Mouse (Mus musculus): ENCODE measurements around the gene Lmcd1.

Lmcd1 gene

DNA sequence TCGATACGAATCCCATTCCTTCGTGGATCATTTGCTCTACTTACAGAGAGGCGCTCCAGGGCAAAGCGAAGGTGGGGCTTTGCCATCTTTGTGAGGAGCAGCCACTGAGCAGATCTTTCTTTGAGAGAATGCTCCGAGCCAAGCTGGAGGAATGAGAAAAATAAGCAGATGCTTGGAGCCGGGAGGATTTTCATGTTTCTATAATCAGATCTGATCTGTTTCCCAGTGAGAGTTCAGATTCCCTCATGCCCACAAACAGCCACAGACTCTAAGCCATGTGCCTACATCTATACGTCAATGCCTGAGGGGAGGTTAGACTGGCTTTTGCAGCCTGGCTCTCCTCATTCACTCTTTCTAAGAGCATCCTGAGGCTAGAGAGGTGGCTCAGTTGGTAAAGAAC, 87.1 kb downstream of the Lmcd1 start:
- DNase-seq (ENCODE audit: low spot score): peak; percentile 12

DNA sequence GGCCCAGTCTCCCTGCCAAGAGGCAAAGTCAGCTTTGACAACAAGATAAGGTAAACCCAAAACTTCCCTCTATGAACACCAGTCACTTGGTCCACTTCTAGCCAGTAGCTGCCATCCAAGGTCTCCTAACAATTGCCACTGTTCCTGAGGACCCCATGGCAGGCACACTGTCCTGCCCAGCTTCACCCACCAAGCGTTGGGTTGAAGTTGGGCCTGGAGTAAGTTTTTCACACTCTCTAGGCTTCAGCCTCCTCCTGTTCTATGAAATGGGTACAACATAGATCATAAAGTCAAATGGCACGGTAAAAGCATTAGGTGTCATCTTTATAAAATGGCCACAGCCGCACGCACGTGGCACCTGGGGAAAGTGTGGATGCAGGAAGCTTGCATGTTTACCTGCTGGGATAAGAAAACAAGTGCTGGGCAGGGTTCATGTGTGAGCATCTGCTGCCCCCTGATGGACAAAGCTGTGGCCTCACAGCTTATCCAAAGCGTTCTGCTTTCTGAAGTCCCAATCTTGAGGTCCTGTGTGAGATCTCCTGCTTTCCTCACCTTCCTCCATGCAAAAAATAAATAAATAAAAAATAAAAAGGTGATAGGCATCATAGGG, 88.9 kb downstream of the Lmcd1 start:
- peak; percentile 61 for DNase-seq (ENCODE audit: low spot score)

DNA sequence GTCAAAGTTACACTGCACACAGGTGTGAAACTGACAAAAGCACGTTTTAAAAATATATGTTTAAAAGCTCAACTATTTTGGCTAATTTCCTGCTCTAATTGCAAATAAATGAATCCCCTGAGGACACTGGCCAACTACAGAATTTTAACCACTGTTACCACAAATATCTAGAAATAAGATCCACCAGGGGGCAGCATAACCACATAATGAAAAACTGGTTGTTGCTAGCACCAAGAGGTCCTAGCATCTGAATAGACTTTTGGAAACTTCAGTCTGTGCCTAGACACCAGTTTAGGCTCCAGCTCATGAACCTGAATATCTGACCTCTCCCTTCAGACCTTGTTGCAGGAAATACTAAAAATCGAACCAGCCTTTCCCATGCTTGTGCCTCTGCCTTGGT, 91.0 kb downstream of the Lmcd1 start:
- DNase-seq (ENCODE audit: low spot score): peak; percentile 63

DNA sequence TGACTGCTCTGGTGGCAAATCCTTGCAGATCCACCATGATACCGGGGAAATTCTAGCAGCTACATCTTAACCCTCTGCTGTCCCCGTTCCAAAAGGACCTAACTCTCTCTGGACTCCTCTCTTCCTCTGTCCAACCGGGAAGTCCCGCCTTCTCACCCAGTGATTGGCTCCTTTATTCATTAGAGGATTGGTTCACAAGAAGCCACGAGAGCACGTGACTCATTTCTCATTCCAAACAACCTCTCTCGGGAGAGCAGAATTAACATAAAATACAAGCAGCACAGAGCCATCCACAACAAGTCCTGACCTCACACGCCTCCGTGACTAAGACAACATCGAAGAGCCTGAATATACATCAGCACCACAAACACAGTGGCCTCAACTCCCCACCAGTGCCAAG, 91.7 kb downstream of the Lmcd1 start:
- no peak for DNase-seq (ENCODE audit: low spot score)

DNA sequence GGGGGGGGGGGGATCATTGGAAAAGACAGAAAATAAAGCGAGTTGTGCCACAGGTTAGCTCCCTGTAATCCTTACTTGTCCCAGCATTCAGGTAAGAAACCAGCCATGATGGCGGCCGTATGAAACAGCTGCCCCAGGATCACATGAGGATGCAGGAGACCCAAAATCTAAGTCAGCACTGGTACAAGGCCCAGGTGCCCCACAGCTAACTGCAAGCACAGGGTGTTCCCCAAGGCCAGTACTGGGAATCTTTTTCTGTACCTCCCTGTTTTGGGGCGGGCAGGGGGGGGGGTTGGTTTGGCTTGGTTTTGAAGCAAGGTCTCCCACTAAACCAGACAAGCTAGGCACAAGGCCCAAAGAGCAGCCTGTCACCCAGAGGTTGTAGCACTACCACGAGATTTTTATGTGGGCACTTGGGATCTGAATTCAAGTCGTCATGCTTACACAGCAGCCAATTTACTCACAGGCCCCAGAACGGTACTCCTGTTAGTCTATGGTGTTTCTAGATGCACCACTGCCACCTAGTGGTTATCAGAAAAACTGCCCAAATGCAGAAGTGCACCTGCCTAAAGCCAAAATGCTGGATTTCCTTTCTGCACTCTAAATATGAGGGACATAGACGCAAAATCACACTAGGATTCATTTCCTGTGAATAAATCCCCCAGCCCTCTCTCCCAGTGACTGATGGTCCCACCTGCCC, 100.5 kb downstream of the Lmcd1 start:
- no peak for DNase-seq (ENCODE audit: low spot score)

DNA sequence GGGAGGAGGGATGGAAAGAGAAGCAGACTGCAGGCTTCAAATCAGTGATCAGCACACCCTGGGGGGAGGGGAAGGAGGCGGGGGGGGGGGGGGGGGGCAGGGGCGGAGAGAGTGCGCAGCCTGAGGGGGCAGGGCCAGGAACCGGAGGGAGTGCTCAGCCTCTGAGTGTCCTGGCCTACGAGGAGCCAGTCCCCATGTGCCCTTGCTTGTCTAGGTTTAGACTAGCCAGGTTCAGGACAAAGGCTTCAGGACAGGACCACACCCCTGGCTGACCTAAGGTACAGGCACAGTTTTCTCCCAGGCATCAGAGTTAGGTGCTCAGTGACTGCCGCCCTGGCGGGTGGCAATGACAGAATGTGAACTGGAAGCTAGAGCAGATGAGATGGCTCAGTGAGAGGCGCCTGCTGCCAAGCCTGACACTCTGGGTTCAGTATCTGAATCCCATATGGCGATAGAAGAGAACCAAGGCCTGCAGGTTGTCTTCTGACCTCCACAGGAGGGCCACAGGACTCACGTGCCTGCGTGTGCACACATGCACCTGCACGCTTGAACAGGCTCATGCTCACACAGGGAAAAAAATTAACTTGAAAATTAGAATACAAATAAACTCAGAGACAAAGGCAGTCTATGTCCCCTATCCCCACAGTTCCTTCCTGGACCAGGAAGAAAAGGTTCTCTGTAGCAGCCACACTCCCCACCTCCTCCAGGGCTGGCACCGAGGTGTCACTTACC, 102.3 kb downstream of the Lmcd1 start:
- no peak for DNase-seq (ENCODE audit: low spot score)

DNA sequence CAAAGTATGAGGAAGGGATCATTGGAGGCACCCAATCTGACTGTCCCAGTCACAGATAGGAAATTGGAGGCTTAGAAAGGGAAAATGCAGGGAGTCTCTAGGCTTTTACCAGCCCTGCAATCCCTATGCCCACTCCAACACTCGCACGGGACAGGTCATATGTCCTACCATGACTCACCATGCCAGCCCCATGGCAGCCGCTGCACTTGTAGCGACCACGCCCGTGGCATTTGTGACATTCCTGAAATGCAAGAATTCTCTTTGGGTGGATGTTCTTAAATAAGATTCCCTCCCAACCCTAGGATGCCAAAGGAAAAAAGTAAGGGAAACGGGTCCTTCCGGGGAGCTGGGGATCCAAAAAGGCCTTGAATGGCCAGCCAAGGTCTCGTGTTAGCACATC, 105.5 kb downstream of the Lmcd1 start:
- DNase-seq (ENCODE audit: low spot score): no peak

Measured in layer of hippocampus, adult 9-10 months (tissue).